Mouse (Mus musculus) spleen, postnatal 4 days (tissue): Measurements from ENCODE around the gene 4933421I07Rik.

Source experiments
- DNase-seq, 2 experiments: peaks; one replicate each; pipeline ENCODE4 v3.0.0; 2022; ENCODE audit warnings: low spot score in 2 of 2

The 4933421I07Rik gene

DNA sequence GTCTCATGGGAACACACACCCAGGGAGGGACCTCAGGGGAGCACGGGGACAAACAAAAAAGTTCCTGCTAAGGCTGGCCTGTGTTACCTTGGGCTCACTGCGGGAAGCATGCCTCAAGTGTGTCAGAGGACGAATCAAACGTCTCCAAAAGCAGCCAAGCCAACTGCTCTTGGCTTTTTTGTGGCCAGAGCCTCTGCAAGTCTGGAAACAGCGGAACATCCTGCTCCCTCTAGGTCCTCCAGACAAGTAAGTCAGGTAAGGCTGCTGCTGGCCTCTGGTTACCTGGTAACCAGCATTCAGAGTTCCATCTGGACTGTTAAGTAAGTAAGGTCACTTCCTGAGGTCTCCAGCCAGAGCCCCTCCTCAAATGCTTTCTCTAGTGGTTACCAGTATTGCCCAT lies at the start of gene 4933421I07Rik:
4933421I07Rik (minus strand) TSS at position 271 of the 400 bp plus-strand sequence.
- DNase-seq, result no peak

DNA sequence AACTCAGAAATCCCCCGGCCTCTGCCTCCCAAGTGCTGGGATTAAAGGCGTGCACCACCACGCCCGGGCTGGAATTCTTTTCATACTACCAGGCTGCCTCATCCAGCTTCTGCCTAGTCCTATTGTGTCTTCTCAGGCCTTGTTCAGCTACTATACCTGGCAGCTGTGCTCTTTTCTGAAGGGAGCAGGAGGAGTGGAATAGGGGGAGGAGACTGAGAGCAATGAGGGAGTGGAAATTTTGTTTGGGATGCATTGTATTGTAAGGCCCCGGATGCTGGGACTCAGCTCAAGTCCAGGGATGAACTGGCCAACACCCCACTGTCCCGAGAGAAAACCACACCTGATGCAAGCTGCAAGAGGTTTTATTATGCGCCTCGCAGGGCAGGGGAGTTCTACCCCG lies 49.4 kb upstream of the 4933421I07Rik start:
- no peak for DNase-seq

DNA sequence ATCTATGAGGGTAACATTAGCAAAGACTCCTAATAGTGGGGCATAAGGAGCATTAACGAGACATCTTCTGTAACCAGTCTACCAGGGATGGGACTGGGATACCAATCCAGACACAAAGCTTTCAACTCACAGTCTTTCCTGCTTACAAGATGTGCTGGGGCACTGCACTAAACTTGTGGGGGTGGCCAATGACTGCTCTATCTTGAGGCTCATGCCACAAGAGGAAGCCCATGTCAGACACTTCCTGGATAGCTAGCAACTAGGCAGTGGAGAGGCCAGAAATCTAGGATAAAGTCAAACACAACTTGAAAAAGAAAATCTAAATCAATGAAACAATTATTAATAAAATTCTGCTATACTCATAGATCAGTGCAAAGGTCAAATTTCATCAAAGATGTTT lies 48.3 kb upstream of the 4933421I07Rik start:
- no peak for DNase-seq

- no peak for DNase-seq
These were observed 42.9 kb upstream of the 4933421I07Rik start for GRCm38 (mm10) chr7:42490859-42491258.

DNA sequence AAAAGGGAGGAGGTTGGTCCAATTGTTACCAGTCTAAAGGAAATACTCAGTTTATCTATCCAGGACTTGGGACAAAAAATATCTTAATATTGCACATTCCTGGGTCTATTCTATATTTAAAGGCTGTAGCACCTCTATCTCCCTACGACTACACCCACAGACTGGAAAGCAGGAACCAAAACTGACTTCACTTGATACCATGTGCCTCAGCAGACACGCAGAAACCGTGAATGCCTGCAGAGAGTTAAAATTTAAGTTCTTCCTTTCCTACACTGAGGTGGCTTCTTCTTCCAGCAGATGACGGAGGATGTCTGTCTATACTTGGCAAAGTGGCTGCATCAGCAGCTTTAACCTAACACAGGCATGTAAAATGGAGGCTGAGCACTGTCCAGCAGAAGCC lies 42.4 kb upstream of the 4933421I07Rik start:
- DNase-seq, result no peak

- no peak for DNase-seq
These were observed 6.7 kb upstream of the 4933421I07Rik start for GRCm38 (mm10) chr7:42454640-42455039.

DNA sequence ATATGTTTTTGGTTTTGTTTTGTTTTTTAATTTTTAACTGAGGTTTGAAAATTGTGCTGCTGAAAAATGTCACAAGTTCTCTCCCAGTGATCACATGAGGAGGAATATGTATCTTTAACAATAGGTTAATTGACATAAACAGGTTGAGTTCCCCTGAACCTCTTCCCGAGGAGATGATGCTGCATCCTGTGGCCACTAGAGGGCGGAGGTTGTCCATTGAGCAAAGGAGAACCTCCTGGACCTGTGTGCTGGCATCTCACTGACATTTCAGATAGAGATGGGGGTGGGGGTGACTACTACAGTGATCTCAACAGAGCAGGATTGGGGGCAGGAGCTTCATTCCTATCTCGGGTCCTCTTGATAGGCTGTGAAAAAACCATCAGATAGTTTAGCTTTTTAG lies 2.7 kb upstream of the 4933421I07Rik start:
- no peak for DNase-seq

- no peak for DNase-seq
These were observed 568 bp downstream of the 4933421I07Rik start for GRCm38 (mm10) chr7:42447352-42447751.
